Mouse (Mus musculus): ENCODE results near the gene Atxn7l2.

- TF ChIP-seq HCFC1 (IDR thresholded peaks at IDR 0.05; ENCODE audit: borderline replicate concordance, insufficient read depth, low read length) (no peak), MAFK (IDR thresholded peaks at IDR 0.05; ENCODE audit: insufficient read depth, low read depth, low read length) (no peak), ZNF384 (IDR thresholded peaks at IDR 0.05; ENCODE audit: low read depth, low read length) (no peak), CHD2 (IDR thresholded peaks at IDR 0.05; ENCODE audit: low read depth, low read length) (no peak)
These were observed 31.7 kb downstream of the Atxn7l2 start for GRCm38 (mm10) chr3:108178756-108179715.

Measured in ES-E14 (cell line).